Mouse (Mus musculus) spleen, adult 2 months (tissue): ENCODE measurements at regions not wholly inside any gene's neighbourhood (a gene's known extent, or its start where the extent isn't known, plus 50 kb on each side); places are given as distances from the start of the nearest gene placed in this dataset.

ENCODE experiments used
- DNase-seq, 2 experiments: peaks; one replicate each; pipeline versions ENCODE4 v3.0.0 to v3.0.0-alpha.2; 2012 to 2021; ENCODE audit warnings: low spot score in 2 of 2, low read depth in 1 of 2
- H3K27ac ChIP-seq: fragments of 200-500 bp; 2 replicates; pipeline ENCODE4 v1.5.1; 2012; ENCODE audit warnings: low read length, inconsistent platforms; ENCODE audit not compliant: insufficient read depth
- H3K27me3 ChIP-seq: fragments of 200-500 bp; 2 replicates; pipeline ENCODE4 v1.6.1; 2012; ENCODE audit warnings: mild to moderate bottlenecking, moderate library complexity, low read length, inconsistent platforms; ENCODE audit not compliant: control insufficient read depth, insufficient read depth
- H3K36me3 ChIP-seq: fragments of 200-500 bp; 2 replicates; pipeline ENCODE4 v1.6.1; 2012; ENCODE audit warnings: mild to moderate bottlenecking, low read length, inconsistent platforms; ENCODE audit not compliant: control insufficient read depth, insufficient read depth
- H3K4me1 ChIP-seq: fragments of 200-500 bp; 2 replicates; pipeline ENCODE4 v1.6.1; 2011; ENCODE audit warnings: inconsistent platforms; ENCODE audit not compliant: control insufficient read depth, insufficient read depth, insufficient read length
- H3K4me3 ChIP-seq: fragments of 200-500 bp; 2 replicates; pipeline ENCODE4 v1.5.1; 2011; ENCODE audit warnings: mild to moderate bottlenecking, inconsistent platforms; ENCODE audit not compliant: insufficient read depth, insufficient read length; ENCODE audit errors: extremely low read depth
- CTCF ChIP-seq: fragments of 200-500 bp; IDR thresholded peaks from 2 replicates; pipeline ENCODE4 v1.5.1; 2011; ENCODE audit warnings: mild to moderate bottlenecking, inconsistent platforms; ENCODE audit not compliant: insufficient read depth, insufficient read length, insufficient replicate concordance; ENCODE audit errors: extremely low read depth
- POLR2A ChIP-seq: fragments of 200-500 bp; IDR thresholded peaks from 2 replicates; pipeline ENCODE4 v1.6.1; 2011; ENCODE audit warnings: low read depth, low read length, inconsistent platforms
- WGBS: fragments of 180-500 bp; shearing (Covaris S2); methylation state at CpG from one replicate; pipeline ENCODE4 v1.1.7; 2018; 5-methylcytosine and 5-hydroxymethylcytosine counted together

- no peak for TF ChIP-seq CTCF
- no peak for TF ChIP-seq POLR2A
- WGBS = 83% methylated on average over 4 of the region's 4 CpGs
- Histone ChIP-seq H3K27me3 (no peaks in the 10 kb centered on the region), H3K4me1 (no peaks in the 10 kb centered on the region), H3K36me3 (no peaks in the 10 kb centered on the region), H3K4me3 (no peak overlapping the region), H3K27ac (no peak overlapping the region)
- DNase-seq = no peak
These were observed 462.0 kb upstream of the Pfkp start for GRCm38 (mm10) chr13:7110572-7110971.

- WGBS = 21% methylated on average over 4 of the region's 4 CpGs
- TF ChIP-seq POLR2A (no peak), CTCF (no peak)
- H3K4me1 ChIP-seq = no peaks in the 10 kb centered on the region
These were observed 454.7 kb upstream of the Pfkp start for GRCm38 (mm10) chr13:7103289-7103688.

DNA sequence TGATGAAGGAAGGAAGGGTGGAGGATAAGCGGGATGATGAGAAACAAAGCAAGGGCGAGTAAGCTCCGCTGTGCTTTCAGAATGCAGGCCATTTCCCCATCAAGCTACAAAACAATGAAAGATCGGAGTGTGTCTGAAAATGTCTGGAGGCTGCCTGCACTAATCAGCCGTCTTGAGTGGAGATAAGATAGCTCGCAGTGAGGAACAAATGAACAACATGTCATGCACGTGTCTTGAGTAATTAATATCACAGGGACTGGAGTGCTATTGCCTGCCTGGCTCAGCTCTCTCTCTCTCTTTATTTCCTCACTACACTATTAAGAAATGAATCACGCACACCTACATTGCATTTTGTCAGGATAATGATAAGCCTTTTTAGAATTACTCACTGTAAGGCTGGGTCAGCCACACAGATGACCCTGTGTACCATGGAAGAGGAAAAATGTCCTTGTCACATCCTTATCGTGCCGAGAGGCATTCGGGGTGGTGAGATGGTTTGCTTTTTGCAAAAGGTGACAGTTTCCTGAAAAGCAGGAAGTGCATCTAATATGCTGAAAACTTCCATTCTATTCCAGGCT lies 444.6 kb upstream of the Pfkp start:
- Histone ChIP-seq H3K27me3 (no peaks in the 10 kb centered on the region), H3K4me3 (no peak overlapping the region), H3K27ac (no peak overlapping the region), H3K4me1 (no peaks in the 10 kb centered on the region), H3K36me3 (no peaks in the 10 kb centered on the region)
- TF ChIP-seq CTCF (no peak), POLR2A (no peak)
- DNase-seq = no peak
- WGBS = 69% methylated on average over 11 of the region's 11 CpGs

More at GRCm38 (mm10) chr13:7103289-7103688, 454.7 kb upstream of the Pfkp start:
- DNase-seq = peak in 1 of 2 experiments; percentile 8
- H3K27me3 ChIP-seq = no peaks in the 10 kb centered on the region
- H3K36me3 ChIP-seq = no peaks in the 10 kb centered on the region
- H3K27ac ChIP-seq = no peak overlapping the region
- H3K4me3 ChIP-seq = no peak overlapping the region

- TF ChIP-seq CTCF (no peak), POLR2A (no peak)
- Histone ChIP-seq H3K36me3 (no peaks in the 10 kb centered on the region), H3K27ac (no peak overlapping the region), H3K27me3 (no peaks in the 10 kb centered on the region), H3K4me1 (no peaks in the 10 kb centered on the region), H3K4me3 (no peak overlapping the region)
- 71% methylated on average over 2 of the region's 2 CpGs for WGBS
- no peak for DNase-seq
These were observed 442.3 kb upstream of the Pfkp start for GRCm38 (mm10) chr13:7090916-7091315.

DNA sequence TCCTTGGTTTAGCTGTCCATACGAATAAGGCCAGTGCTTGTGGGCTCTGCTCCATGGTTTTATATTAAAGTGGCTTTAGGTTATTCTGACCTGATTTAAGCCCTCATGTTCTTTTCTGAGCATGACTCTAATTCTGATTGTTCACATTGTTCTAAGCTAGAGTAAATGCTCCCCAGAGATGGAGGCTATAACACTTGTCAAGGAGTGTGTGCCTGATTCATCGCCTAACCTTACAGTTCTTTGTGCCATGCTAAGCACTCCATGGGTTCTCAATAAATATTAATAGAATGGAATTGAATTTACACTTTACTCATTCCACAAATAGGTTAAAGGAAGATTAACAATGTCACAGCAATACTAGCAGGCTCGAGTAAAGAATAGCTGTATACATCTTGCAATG lies 417.6 kb upstream of the Pfkp start:
- Histone ChIP-seq H3K4me3 (no peak overlapping the region), H3K36me3 (no peaks in the 10 kb centered on the region), H3K27me3 (no peaks in the 10 kb centered on the region), H3K4me1 (no peaks in the 10 kb centered on the region), H3K27ac (no peak overlapping the region)
- TF ChIP-seq CTCF (no peak), POLR2A (no peak)
- DNase-seq = no peak
- 91% methylated on average over 3 of the region's 3 CpGs for WGBS

- TF ChIP-seq POLR2A (no peak), CTCF (no peak)
- DNase-seq = no peak
- Histone ChIP-seq H3K27ac (no peak overlapping the region), H3K4me1 (no peaks in the 10 kb centered on the region), H3K27me3 (no peaks in the 10 kb centered on the region), H3K4me3 (no peak overlapping the region), H3K36me3 (no peaks in the 10 kb centered on the region)
- 85% methylated on average over 3 of the region's 3 CpGs for WGBS
These were observed 415.1 kb upstream of the Pfkp start for GRCm38 (mm10) chr13:7063717-7064116.

- Histone ChIP-seq H3K4me1 (no peaks in the 10 kb centered on the region), H3K27ac (no peak overlapping the region), H3K4me3 (no peak overlapping the region), H3K27me3 (no peaks in the 10 kb centered on the region), H3K36me3 (no peaks in the 10 kb centered on the region)
- 84% methylated on average over 8 of the region's 8 CpGs for WGBS
- no peak for DNase-seq
- TF ChIP-seq POLR2A = no peak
- no peak for TF ChIP-seq CTCF
These were observed 409.0 kb upstream of the Pfkp start for GRCm38 (mm10) chr13:7057545-7057944.
